Mouse (Mus musculus): Measurements from ENCODE around the gene Abcb8. TPM values are rescaled to one million over a fixed set of nuclear protein-coding genes. Genes with fewer than 3 reads are reported as not detected.

Abcb8 gene
- polyA plus RNA-seq, 1 experiment from 2014 or later, result 39.0 TPM

GRCm38 (mm10) chr5:24352251-24352859 is 41.1 kb upstream of the Abcb8 start:
- Histone ChIP-seq H3K4me2 (peak overlapping the region; percentile 94), H3K9ac (peak overlapping the region; percentile 87), H3K27ac (peak overlapping the region; percentile 89), H3K4me3 (peak overlapping the region; percentile 72), H3K9me3 (replicated peaks) (no peaks in the 10 kb centered on the region), H3K4me1 (peaks cover 53% of the 10 kb centered on the region), H3K36me3 (ENCODE audit: poor library complexity, severe bottlenecking) (no peaks in the 10 kb centered on the region), H3K27me3 (peaks cover 23% of the 10 kb centered on the region)
- WGBS, result under 1% methylated on average over 24 of the region's 24 CpGs
- ATAC-seq, result peak; percentile 52

GRCm38 (mm10) chr5:24353327-24353726 is 40.1 kb upstream of the Abcb8 start:
- H3K27ac ChIP-seq, result no peak overlapping the region; the same call in 1 of the 2 replicates
- peak overlapping the region; percentile 94 for H3K4me2 ChIP-seq
- no peak overlapping the region for H3K4me3 ChIP-seq
- 29% methylated on average over 4 of the region's 4 CpGs for WGBS
- no peak for ATAC-seq
- H3K4me1 ChIP-seq, result peaks cover 44% of the 10 kb centered on the region
- no peaks in the 10 kb centered on the region for H3K9me3 ChIP-seq (replicated peaks)
- no peak overlapping the region for H3K9ac ChIP-seq
- H3K36me3 ChIP-seq (ENCODE audit: poor library complexity, severe bottlenecking), result no peaks in the 10 kb centered on the region
- peaks cover 23% of the 10 kb centered on the region for H3K27me3 ChIP-seq

- Histone ChIP-seq H3K36me3 (ENCODE audit: poor library complexity, severe bottlenecking) (no peaks in the 10 kb centered on the region), H3K27me3 (peaks cover 10% of the 10 kb centered on the region), H3K27ac (no peak overlapping the region), H3K9ac (no peak overlapping the region), H3K4me2 (no peak overlapping the region), H3K9me3 (replicated peaks) (no peaks in the 10 kb centered on the region), H3K4me1 (peaks cover 22% of the 10 kb centered on the region), H3K4me3 (no peak overlapping the region)
- WGBS, result 51% methylated on average over 4 of the region's 4 CpGs
- no peak for ATAC-seq
Observed at GRCm38 (mm10) chr5:24356764-24357163, 36.7 kb upstream of the Abcb8 start.

GRCm38 (mm10) chr5:24357461-24357860 is 36.0 kb upstream of the Abcb8 start:
- Histone ChIP-seq H3K4me3 (no peak overlapping the region), H3K4me2 (no peak overlapping the region), H3K4me1 (peaks cover 15% of the 10 kb centered on the region), H3K27ac (no peak overlapping the region), H3K9me3 (replicated peaks) (no peaks in the 10 kb centered on the region), H3K27me3 (peaks cover 10% of the 10 kb centered on the region), H3K36me3 (ENCODE audit: poor library complexity, severe bottlenecking) (no peaks in the 10 kb centered on the region), H3K9ac (no peak overlapping the region)
- ATAC-seq, result no peak
- 13% methylated on average over 7 of the region's 7 CpGs for WGBS

GRCm38 (mm10) chr5:24360792-24361454 is 32.5 kb upstream of the Abcb8 start:
- Histone ChIP-seq H3K9me3 (replicated peaks) (no peaks in the 10 kb centered on the region), H3K4me3 (no peak overlapping the region), H3K36me3 (ENCODE audit: poor library complexity, severe bottlenecking) (no peaks in the 10 kb centered on the region), H3K4me1 (0 out of 2 replicates have a peak, but pooled peaks cover 7% of the 10 kb centered on the region), H3K9ac (no peak overlapping the region), H3K4me2 (no peak overlapping the region), H3K27me3 (0 out of 2 replicates have a peak, but pooled peaks cover 3% of the 10 kb centered on the region), H3K27ac (no peak overlapping the region)
- peak; percentile 75 for ATAC-seq
- 2% methylated on average over 7 of the region's 7 CpGs for WGBS

GRCm38 (mm10) chr5:24363467-24363866 is 30.0 kb upstream of the Abcb8 start:
- 0 out of 2 replicates have a peak, but pooled peaks cover 7% of the 10 kb centered on the region for H3K4me1 ChIP-seq
- ATAC-seq, result no peak
- no peak overlapping the region for H3K27ac ChIP-seq
- H3K9ac ChIP-seq, result no peak overlapping the region
- no peaks in the 10 kb centered on the region for H3K9me3 ChIP-seq (replicated peaks)
- H3K4me3 ChIP-seq, result no peak overlapping the region
- H3K36me3 ChIP-seq (ENCODE audit: poor library complexity, severe bottlenecking), result no peaks in the 10 kb centered on the region
- H3K27me3 ChIP-seq, result 0 out of 2 replicates have a peak, but pooled peaks cover 3% of the 10 kb centered on the region
- WGBS, result 71% methylated on average over 2 of the region's 2 CpGs
- no peak overlapping the region for H3K4me2 ChIP-seq

- 56% methylated on average over 3 of the region's 3 CpGs for WGBS
- 0 out of 2 replicates have a peak, but pooled peaks cover 3% of the 10 kb centered on the region for H3K27me3 ChIP-seq
- no peaks in the 10 kb centered on the region for H3K9me3 ChIP-seq (replicated peaks)
- no peak for ATAC-seq
- no peak overlapping the region for H3K4me3 ChIP-seq
- 0 out of 2 replicates have a peak, but pooled peaks cover 7% of the 10 kb centered on the region for H3K4me1 ChIP-seq
- no peak overlapping the region for H3K27ac ChIP-seq
- H3K9ac ChIP-seq, result no peak overlapping the region
- no peak overlapping the region for H3K4me2 ChIP-seq
- no peaks in the 10 kb centered on the region for H3K36me3 ChIP-seq (ENCODE audit: poor library complexity, severe bottlenecking)
Observed at GRCm38 (mm10) chr5:24364061-24364460, 29.4 kb upstream of the Abcb8 start.

- Histone ChIP-seq H3K27ac (no peak within 1 kb of the TSS), H3K4me1 (0 out of 2 replicates have a peak, but pooled peaks cover 7% of the 10 kb centered on the region), H3K36me3 (ENCODE audit: poor library complexity, severe bottlenecking) (no peaks in the 10 kb centered on the region), H3K27me3 (no peaks in the 10 kb centered on the region), H3K4me2 (no peak within 1 kb of the TSS), H3K4me3 (no peak within 1 kb of the TSS), H3K9me3 (replicated peaks) (no peaks in the 10 kb centered on the region), H3K9ac (0 out of 2 replicates have a peak within 1 kb of the TSS, but pooled peaks have one; percentile 13)
- ATAC-seq, result no peak
- 20% methylated on average over 12 of the region's 12 CpGs for WGBS
Observed at GRCm38 (mm10) chr5:24364508-24364907, 29.0 kb upstream of the Abcb8 start, which contains the start of gene Nos3. TSS of gene Nos3 (plus strand) at chr5:24364810.

- 85% methylated on average over 10 of the region's 10 CpGs for WGBS
- H3K9ac ChIP-seq, result 0 out of 2 replicates have a peak overlapping the region, but pooled peaks have one; percentile 13
- no peak for ATAC-seq
- no peaks in the 10 kb centered on the region for H3K27me3 ChIP-seq
- no peak overlapping the region for H3K4me3 ChIP-seq
- no peaks in the 10 kb centered on the region for H3K36me3 ChIP-seq (ENCODE audit: poor library complexity, severe bottlenecking)
- H3K27ac ChIP-seq, result no peak overlapping the region
- H3K9me3 ChIP-seq (replicated peaks), result no peaks in the 10 kb centered on the region
- 0 out of 2 replicates have a peak, but pooled peaks cover 7% of the 10 kb centered on the region for H3K4me1 ChIP-seq
- no peak overlapping the region for H3K4me2 ChIP-seq
Observed at GRCm38 (mm10) chr5:24364963-24365362, 28.5 kb upstream of the Abcb8 start.

- Histone ChIP-seq H3K4me2 (no peak overlapping the region), H3K4me1 (0 out of 2 replicates have a peak, but pooled peaks cover 7% of the 10 kb centered on the region), H3K9ac (no peak overlapping the region), H3K36me3 (ENCODE audit: poor library complexity, severe bottlenecking) (no peaks in the 10 kb centered on the region), H3K27me3 (no peaks in the 10 kb centered on the region), H3K9me3 (replicated peaks) (no peaks in the 10 kb centered on the region), H3K4me3 (no peak overlapping the region), H3K27ac (no peak overlapping the region)
- ATAC-seq, result no peak
- 73% methylated on average over 5 of the region's 5 CpGs for WGBS
Observed at GRCm38 (mm10) chr5:24365528-24365927, 27.9 kb upstream of the Abcb8 start.

- H3K36me3 ChIP-seq (ENCODE audit: poor library complexity, severe bottlenecking), result no peaks in the 10 kb centered on the region
- no peak overlapping the region for H3K9ac ChIP-seq
- H3K27me3 ChIP-seq, result no peaks in the 10 kb centered on the region
- ATAC-seq, result no peak
- H3K9me3 ChIP-seq (replicated peaks), result no peaks in the 10 kb centered on the region
- no peak overlapping the region for H3K27ac ChIP-seq
- no peak overlapping the region for H3K4me3 ChIP-seq
- 88% methylated on average over 9 of the region's 9 CpGs for WGBS
- H3K4me2 ChIP-seq, result no peak overlapping the region
- H3K4me1 ChIP-seq, result no peaks in the 10 kb centered on the region
Observed at GRCm38 (mm10) chr5:24366426-24366825, 27.0 kb upstream of the Abcb8 start.

GRCm38 (mm10) chr5:24369767-24370166 is 23.7 kb upstream of the Abcb8 start:
- no peak overlapping the region for H3K4me3 ChIP-seq
- WGBS, result 87% methylated on average over 9 of the region's 9 CpGs
- H3K27ac ChIP-seq, result no peak overlapping the region
- H3K36me3 ChIP-seq (ENCODE audit: poor library complexity, severe bottlenecking), result no peaks in the 10 kb centered on the region
- H3K9ac ChIP-seq, result no peak overlapping the region
- no peak for ATAC-seq
- H3K4me1 ChIP-seq, result peaks cover 8% of the 10 kb centered on the region
- H3K4me2 ChIP-seq, result no peak overlapping the region
- no peaks in the 10 kb centered on the region for H3K27me3 ChIP-seq
- H3K9me3 ChIP-seq (replicated peaks), result no peaks in the 10 kb centered on the region
